Mouse (Mus musculus) Patski (cell line): ENCODE data around the gene Bcl2l13. TPM values are rescaled to one million over a fixed set of nuclear protein-coding genes. Genes with fewer than 3 reads are reported as not detected.
A peak's percentile ranks its signal among the peaks of the same experiment; 100 is the strongest.
"Not testable (repeated sequence)": the region's sequence is repeated elsewhere in the genome, so short reads cannot be mapped to it uniquely, and the experiment has no call there.

Experiments
- ATAC-seq: fragments of 100-300 bp; one replicate; pipeline ENCODE4 v1.8.0; 2021
- CTCF ChIA-PET: fragments of 350-600 bp; sonication (Branson Sonifier 250); formaldehyde crosslinking; loops from one replicate; lab custom pipeline; 2022; ENCODE audit warnings: inconsistent platforms; lab: Charles Lee
- POLR2A ChIA-PET: fragments of 350-600 bp; sonication (Branson Sonifier 250); formaldehyde crosslinking; loops from one replicate; lab custom pipeline; 2022; ENCODE audit warnings: antibody characterized with exemption, inconsistent platforms; lab: Charles Lee
- DNase-seq: peaks from one replicate; pipeline ENCODE4 v3.0.0-alpha.2; 2011; ENCODE audit warnings: low read depth, low spot score
- H3K27me3 ChIP-seq: fragments of 371-371 bp; one replicate; pipeline ENCODE4 v1.5.1; 2021
- CTCF ChIP-seq: fragments of 100-300 bp; IDR thresholded peaks from one replicate; pipeline ENCODE4 v1.5.1; 2021
- in situ Hi-C: fragments of 300-500 bp; cut with MboI; formaldehyde crosslinking; loops from 3 replicates; pipeline ENCODE4 v1.11.1; 2018; ENCODE audit warnings: low pct_unique_long_range_greater_than_20kb, mixed read lengths
- polyA plus RNA-seq: library from polyadenylated mRNA; unstranded; gene quantifications from one replicate; pipeline ENCODE4 v1.2.3, GENCODE M21; 2021

Gene Bcl2l13
- polyA plus RNA-seq, 1 experiment from 2014 or later: 30.6 TPM

- no peak for DNase-seq
- no peak for ATAC-seq
- POLR2A ChIA-PET: interaction anchor here (0.5 kb wide), 1 partner anchor 117 kb away, joined by 4 read pairs; no protein-coding TSS in a partner anchor
- CTCF ChIA-PET: no interaction called here
- TF ChIP-seq CTCF: no peak
- peaks cover 12% of the 10 kb centered on the region for H3K27me3 ChIP-seq
- in situ Hi-C loops: no loop called here
These were observed 6.0 kb upstream of the Bcl2l13 start for GRCm38 (mm10) chr6:120830056-120830455.

- no peak for TF ChIP-seq CTCF
- H3K27me3 ChIP-seq: peaks cover 12% of the 10 kb centered on the region
- POLR2A ChIA-PET: no interaction called here
- CTCF ChIA-PET: no interaction called here
- in situ Hi-C loops: no loop called here
- no peak for DNase-seq
- no peak for ATAC-seq
These were observed 5.0 kb upstream of the Bcl2l13 start for GRCm38 (mm10) chr6:120830866-120831608.

GRCm38 (mm10) chr6:120832097-120832496 is 3.9 kb upstream of the Bcl2l13 start:
- POLR2A ChIA-PET: no interaction called here
- in situ Hi-C loops: no loop called here
- no peak for ATAC-seq
- H3K27me3 ChIP-seq: peaks cover 6% of the 10 kb centered on the region
- DNase-seq: no peak
- TF ChIP-seq CTCF: no peak
- CTCF ChIA-PET: interaction anchor here (1.4 to 1.6 kb wide), 2 partner anchors 9 to 13 kb away, joined by 3 to 4 read pairs; no protein-coding TSS in a partner anchor

- TF ChIP-seq CTCF: no peak
- DNase-seq (no peak), ATAC-seq (no peak)
- no peaks in the 10 kb centered on the region for H3K27me3 ChIP-seq
- ChIA-PET CTCF (no interaction called here), POLR2A (no interaction called here)
- in situ Hi-C loops: no loop called here
These were observed 1.2 kb upstream of the Bcl2l13 start for GRCm38 (mm10) chr6:120834766-120835321.

- in situ Hi-C loops: no loop called here
- no peaks in the 10 kb centered on the region for H3K27me3 ChIP-seq
- TF ChIP-seq CTCF: no peak
- ATAC-seq (peak; percentile 52), DNase-seq (no peak)
- CTCF ChIA-PET: no interaction called here
- POLR2A ChIA-PET: no interaction called here
These were observed 558 bp downstream of the Bcl2l13 start for GRCm38 (mm10) chr6:120836389-120837151.

GRCm38 (mm10) chr6:120837152-120837530 is 1.1 kb downstream of the Bcl2l13 start:
- no peak for TF ChIP-seq CTCF
- CTCF ChIA-PET: no interaction called here
- in situ Hi-C loops: no loop called here
- ATAC-seq (no peak), DNase-seq (no peak)
- no peaks in the 10 kb centered on the region for H3K27me3 ChIP-seq
- POLR2A ChIA-PET: no interaction called here

- in situ Hi-C loops: no loop called here
- TF ChIP-seq CTCF: no peak
- POLR2A ChIA-PET: no interaction called here
- no peak for DNase-seq
- CTCF ChIA-PET: no interaction called here
- H3K27me3 ChIP-seq: no peaks in the 10 kb centered on the region
- ATAC-seq: no peak
These were observed 4.2 kb downstream of the Bcl2l13 start for GRCm38 (mm10) chr6:120840258-120840657.

- DNase-seq (no peak), ATAC-seq (no peak)
- ChIA-PET CTCF (no interaction called here), POLR2A (interaction anchor here (0.6 kb wide), 1 partner anchor 127 kb away, joined by 6 read pairs; no protein-coding TSS in a partner anchor)
- TF ChIP-seq CTCF: no peak
- in situ Hi-C loops: no loop called here
- no peaks in the 10 kb centered on the region for H3K27me3 ChIP-seq
These were observed 5.7 kb downstream of the Bcl2l13 start for GRCm38 (mm10) chr6:120841754-120842153.

GRCm38 (mm10) chr6:120850720-120851119 is 14.7 kb downstream of the Bcl2l13 start:
- in situ Hi-C loops, H3K27me3 ChIP-seq, POLR2A ChIA-PET, CTCF ChIA-PET, ATAC-seq, DNase-seq: not testable (repeated sequence)

- H3K27me3 ChIP-seq: no peaks in the 10 kb centered on the region
- POLR2A ChIA-PET: no interaction called here
- CTCF ChIA-PET: no interaction called here
- no peak for TF ChIP-seq CTCF
- DNase-seq (no peak), ATAC-seq (no peak)
- in situ Hi-C loops: no loop called here
These were observed 18.4 kb downstream of the Bcl2l13 start for GRCm38 (mm10) chr6:120854413-120854812.
